In genomic region chr12:106819736-106820135, GRCm38 (mm10) we compare ENCODE assay signal across 20 mouse cellular contexts.
"Had no signal": no experiment of that assay in that cellular context is flagged by ENCODE, and none has a peak within 500 bp of the region (broad histone marks: within the 10 kb centered on the region; RNA-seq: fewer than 3 reads in every experiment).

No protein-coding gene starts in this region.

- H3K36me3 ChIP-seq: lung, embryonic 15.5 days; midbrain, embryonic 13.5 days; midbrain, embryonic 15.5 days; neural tube, embryonic 12.5 days had no signal

- H3K9me3 ChIP-seq: lung, embryonic 15.5 days; midbrain, embryonic 13.5 days; midbrain, embryonic 15.5 days; neural tube, embryonic 12.5 days had no signal

- H3K4me1 ChIP-seq: lung, embryonic 15.5 days; megakaryocyte, embryonic 14.5 days; midbrain, embryonic 13.5 days; midbrain, embryonic 15.5 days; neural tube, embryonic 12.5 days had no signal

- H3K4me2 ChIP-seq: lung, embryonic 15.5 days; midbrain, embryonic 11.5 days; midbrain, embryonic 13.5 days; midbrain, embryonic 15.5 days; neural tube, embryonic 12.5 days had no signal

- DNase-seq: liver, postnatal 0 days; lung, adult 2 months; lung, postnatal 14 days; lung, postnatal 36 days; retina, postnatal 1 day; right cerebral cortex, adult 18-20 months; right cerebral cortex, postnatal 25 days; right cerebral cortex, postnatal 4 days; spleen, adult 18-20 months; thymus, adult 2 months; thymus, postnatal 25 days; thymus, postnatal 4 days had no signal

- H3K4me3 ChIP-seq: lung, embryonic 15.5 days; megakaryocyte, embryonic 14.5 days; midbrain, embryonic 13.5 days; midbrain, embryonic 15.5 days; neural tube, embryonic 12.5 days had no signal

- H3K27ac ChIP-seq: lung, embryonic 15.5 days; macrophage; midbrain, embryonic 13.5 days; midbrain, embryonic 15.5 days; neural tube, embryonic 12.5 days had no signal

- ATAC-seq: liver, postnatal 0 days; lung, postnatal 0 days; midbrain, embryonic 13.5 days; midbrain, embryonic 15.5 days had no signal

- H3K9ac ChIP-seq: liver, postnatal 0 days; lung, embryonic 15.5 days; midbrain, embryonic 13.5 days; midbrain, embryonic 15.5 days; neural tube, embryonic 12.5 days had no signal

- H3K27me3 ChIP-seq: lung, embryonic 15.5 days; megakaryocyte, embryonic 14.5 days; midbrain, embryonic 13.5 days; midbrain, embryonic 15.5 days; neural tube, embryonic 12.5 days had no signal
